Mouse (Mus musculus) intestine, embryonic 16.5 days (tissue): ENCODE measurements at regions not wholly inside any gene's neighbourhood (a gene's known extent, or its start where the extent isn't known, plus 50 kb on each side); places are given as distances from the start of the nearest gene placed in this dataset.

Experiments
- ATAC-seq: fragments of 200-750 bp; cut with Nextera tagmentation; 2 replicates; pipeline ENCODE4 v1.8.0; 2017; ENCODE audit warnings: moderate TSS enrichment, moderate library complexity
- H3K27ac ChIP-seq: fragments of 300-500 bp; sonication (generic); 2 replicates; pipeline ENCODE4 v1.5.1; 2014; ENCODE audit warnings: mild to moderate bottlenecking, low read length
- H3K27me3 ChIP-seq: fragments of 300-500 bp; sonication (generic); replicated peaks from 2 replicates; pipeline ENCODE4 v1.6.1; 2014; ENCODE audit warnings: low read length, control low read depth, mixed read lengths; ENCODE audit not compliant: control insufficient read depth, insufficient read depth
- H3K36me3 ChIP-seq: fragments of 300-500 bp; sonication (generic); 2 replicates; pipeline ENCODE4 v1.6.1; 2014; ENCODE audit warnings: low read length, control low read depth; ENCODE audit not compliant: control insufficient read depth, insufficient read depth
- H3K4me1 ChIP-seq: fragments of 300-500 bp; sonication (generic); 2 replicates; pipeline ENCODE4 v1.6.1; 2014; ENCODE audit warnings: low read length, control low read depth, mixed read lengths; ENCODE audit not compliant: control insufficient read depth, insufficient read depth
- H3K4me2 ChIP-seq: fragments of 300-500 bp; sonication (generic); 2 replicates; pipeline ENCODE4 v1.6.1; 2014; ENCODE audit warnings: low read depth, low read length, control low read depth
- H3K4me3 ChIP-seq: fragments of 300-500 bp; sonication (generic); 2 replicates; pipeline ENCODE4 v1.5.1; 2014; ENCODE audit warnings: mild to moderate bottlenecking, low read length
- H3K9ac ChIP-seq: fragments of 300-500 bp; sonication (generic); 2 replicates; pipeline ENCODE4 v1.6.1; 2014; ENCODE audit warnings: low read depth, low read length
- H3K9me3 ChIP-seq: fragments of 300-500 bp; sonication (generic); 2 replicates; pipeline ENCODE4 v1.6.1; 2016; ENCODE audit warnings: low read length, control low read depth; ENCODE audit not compliant: control insufficient read depth
- WGBS: fragments of 180-500 bp; shearing (Covaris S2); extraction: QIAGEN DNeasy Blood & Tissue Kit; methylation state at CpG from one replicate; pipeline ENCODE4 v1.1.7; 2014; 5-methylcytosine and 5-hydroxymethylcytosine counted together

DNA sequence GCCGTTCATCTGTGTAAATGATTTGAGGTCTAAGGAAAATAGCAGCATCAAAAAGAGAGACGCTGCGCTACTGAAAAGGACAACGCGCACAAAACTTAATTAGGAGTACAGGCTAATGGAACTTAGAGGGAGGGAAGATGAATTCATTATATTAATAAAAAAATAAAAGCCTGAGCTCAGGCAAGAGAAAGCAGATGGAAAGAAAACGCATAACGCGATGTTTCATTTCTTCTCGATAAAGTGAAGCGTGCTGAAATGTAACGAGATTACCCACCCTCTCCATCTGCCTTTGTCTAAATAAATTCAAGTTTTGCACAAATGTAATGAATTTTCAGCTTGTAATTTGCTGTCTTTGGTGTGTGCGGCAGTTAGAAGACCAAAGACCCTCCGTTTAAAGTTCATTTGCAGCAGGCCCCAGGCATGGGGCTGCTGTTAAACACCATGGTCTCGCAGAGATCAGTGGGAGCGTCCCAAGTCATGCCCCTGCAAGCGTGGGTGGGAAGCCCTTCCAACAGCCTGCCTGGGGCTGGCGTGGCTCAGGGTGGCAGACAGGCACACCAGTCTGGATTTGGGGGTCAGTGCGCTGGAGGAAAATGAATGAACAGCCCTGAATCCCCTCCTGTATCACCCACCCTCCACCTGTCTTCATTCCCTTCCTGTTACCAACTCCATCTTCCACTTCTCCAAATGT, 241.8 kb downstream of the Abcc12 start:
- no peak for ATAC-seq

DNA sequence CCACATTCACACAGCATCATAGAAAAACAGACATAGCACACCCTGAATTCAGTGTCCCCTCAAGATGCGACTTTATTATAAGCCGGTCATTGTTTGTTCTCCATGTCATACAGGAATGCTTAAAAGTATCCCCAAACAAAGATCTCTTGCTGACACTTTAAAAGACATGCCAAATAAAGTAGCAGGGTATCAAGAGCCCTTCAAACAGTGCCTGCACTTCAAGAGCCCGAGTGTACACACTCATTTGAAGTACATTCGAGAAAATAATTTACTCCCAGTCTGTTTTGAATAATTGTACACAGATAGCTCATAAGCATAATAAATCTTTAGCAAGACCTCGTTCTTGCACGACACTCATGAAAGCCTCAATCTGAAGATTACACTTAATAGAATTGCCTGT, 249.1 kb downstream of the Abcc12 start:
- WGBS, result 54% methylated on average over 6 of the region's 6 CpGs
- no peak for ATAC-seq
- Histone ChIP-seq H3K36me3 (no peaks in the 10 kb centered on the region), H3K4me2 (no peak overlapping the region), H3K4me1 (no peaks in the 10 kb centered on the region), H3K9ac (no peak overlapping the region), H3K27me3 (no peaks in the 10 kb centered on the region), H3K9me3 (no peaks in the 10 kb centered on the region), H3K27ac (no peak overlapping the region), H3K4me3 (no peak overlapping the region)

More for the DNA sequence above, 241.8 kb downstream of the Abcc12 start:
- Histone ChIP-seq H3K4me1 (no peaks in the 10 kb centered on the region), H3K4me2 (no peak overlapping the region), H3K4me3 (no peak overlapping the region), H3K36me3 (no peaks in the 10 kb centered on the region), H3K9me3 (no peaks in the 10 kb centered on the region), H3K27me3 (no peaks in the 10 kb centered on the region), H3K27ac (no peak overlapping the region), H3K9ac (no peak overlapping the region)
- WGBS, result 81% methylated on average over 18 of the region's 18 CpGs

DNA sequence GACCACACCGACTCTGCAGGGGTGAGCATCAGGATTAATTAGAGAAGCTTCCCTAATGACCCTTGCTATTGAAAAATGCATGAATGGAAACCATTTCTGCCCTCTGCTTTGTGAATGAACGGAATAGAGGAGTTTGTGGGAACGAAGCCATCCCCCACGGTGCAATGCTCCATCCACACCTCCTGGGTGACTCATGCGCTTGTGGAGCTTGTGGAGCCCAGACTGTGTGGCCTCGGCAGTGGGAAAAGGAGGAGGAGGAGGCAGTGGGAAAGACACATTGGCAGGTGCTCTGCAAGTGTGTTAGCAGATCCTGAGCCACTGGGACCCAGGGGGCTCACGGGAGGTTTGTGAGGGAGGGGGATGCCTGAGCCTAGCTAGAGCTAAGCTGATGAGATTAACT, 251.9 kb downstream of the Abcc12 start:
- Histone ChIP-seq H3K4me3 (no peak overlapping the region), H3K9ac (no peak overlapping the region), H3K4me2 (no peak overlapping the region), H3K27me3 (no peaks in the 10 kb centered on the region), H3K9me3 (no peaks in the 10 kb centered on the region), H3K36me3 (no peaks in the 10 kb centered on the region), H3K27ac (no peak overlapping the region), H3K4me1 (peaks cover 6% of the 10 kb centered on the region; the same call in 1 of the 2 replicates)
- WGBS, result 75% methylated on average over 7 of the region's 7 CpGs
- no peak for ATAC-seq

DNA sequence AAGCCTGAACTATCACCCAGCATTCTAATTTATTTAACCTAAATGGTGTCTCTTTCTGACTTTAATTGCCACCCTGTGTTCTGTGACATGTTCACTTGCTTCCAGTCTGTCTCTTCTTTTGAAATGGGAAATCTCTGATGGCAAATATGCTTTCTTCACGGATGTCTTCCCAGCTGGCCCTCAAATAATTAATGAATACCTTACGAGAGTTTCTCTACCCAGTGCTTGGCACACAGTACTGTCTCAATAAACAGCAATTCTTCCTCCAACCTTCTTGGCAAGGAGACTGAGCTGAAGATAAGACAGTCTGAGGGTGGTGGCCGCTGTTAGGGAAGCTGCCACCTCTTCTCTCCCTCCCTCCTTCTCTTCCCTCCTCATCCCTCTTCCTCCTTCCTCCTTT, 252.5 kb downstream of the Abcc12 start:
- Histone ChIP-seq H3K9me3 (no peaks in the 10 kb centered on the region), H3K4me1 (peaks cover 6% of the 10 kb centered on the region; the same call in 1 of the 2 replicates), H3K4me3 (no peak overlapping the region), H3K4me2 (no peak overlapping the region), H3K27ac (no peak overlapping the region), H3K36me3 (no peaks in the 10 kb centered on the region), H3K9ac (no peak overlapping the region), H3K27me3 (no peaks in the 10 kb centered on the region)
- ATAC-seq, result no peak
- 67% methylated on average over 3 of the region's 3 CpGs for WGBS

DNA sequence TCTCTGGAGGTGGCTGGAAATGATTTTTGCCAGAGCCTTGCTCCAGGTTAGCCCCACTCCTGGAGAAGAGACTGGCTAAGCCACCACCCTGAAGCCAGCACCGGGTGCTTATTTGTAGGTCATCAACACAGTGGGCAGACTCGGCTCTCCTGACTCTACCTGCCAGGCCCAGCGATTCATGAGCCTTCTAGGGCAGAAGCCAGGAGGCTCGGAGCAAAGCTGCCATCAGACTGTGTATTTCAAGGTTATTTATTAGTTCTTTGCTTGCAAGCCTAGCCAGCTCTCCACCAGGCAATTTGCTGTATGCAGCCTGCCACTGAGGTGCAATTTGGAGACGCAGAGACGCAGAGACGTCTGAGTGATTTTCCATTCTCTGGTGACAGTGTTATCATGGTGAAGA, 255.4 kb downstream of the Abcc12 start:
- H3K4me2 ChIP-seq, result no peak overlapping the region
- no peak overlapping the region for H3K4me3 ChIP-seq
- peaks cover 6% of the 10 kb centered on the region; the same call in 1 of the 2 replicates for H3K4me1 ChIP-seq
- no peaks in the 10 kb centered on the region for H3K9me3 ChIP-seq
- H3K27ac ChIP-seq, result no peak overlapping the region
- no peak overlapping the region for H3K9ac ChIP-seq
- no peaks in the 10 kb centered on the region for H3K36me3 ChIP-seq
- WGBS, result 50% methylated on average over 7 of the region's 7 CpGs
- ATAC-seq, result no peak
- no peaks in the 10 kb centered on the region for H3K27me3 ChIP-seq

DNA sequence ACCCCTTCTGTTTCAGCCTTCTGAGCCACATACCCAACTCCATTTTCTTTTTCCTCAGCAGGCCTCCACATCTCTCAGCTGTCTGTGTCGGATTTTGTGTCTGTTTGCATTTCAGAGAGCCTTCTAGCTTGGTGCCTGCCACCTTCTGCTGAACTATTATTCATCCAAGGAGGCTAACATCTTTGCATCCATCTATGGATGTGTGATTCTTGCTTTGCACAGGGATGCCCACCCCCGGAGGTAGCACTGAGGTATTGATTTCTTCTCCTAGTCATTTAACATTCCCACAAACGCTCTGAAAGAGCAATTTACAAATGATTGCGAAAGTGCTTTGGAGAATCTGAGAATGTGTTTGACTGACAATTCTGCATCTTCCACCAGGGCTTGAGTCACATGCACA, 255.9 kb downstream of the Abcc12 start:
- no peaks in the 10 kb centered on the region for H3K36me3 ChIP-seq
- no peak overlapping the region for H3K4me2 ChIP-seq
- no peaks in the 10 kb centered on the region for H3K9me3 ChIP-seq
- no peaks in the 10 kb centered on the region for H3K27me3 ChIP-seq
- no peak overlapping the region for H3K27ac ChIP-seq
- H3K9ac ChIP-seq, result no peak overlapping the region
- H3K4me3 ChIP-seq, result no peak overlapping the region
- H3K4me1 ChIP-seq, result peaks cover 6% of the 10 kb centered on the region; the same call in 1 of the 2 replicates
- WGBS, result 50% methylated on average over 4 of the region's 4 CpGs
- no peak; the same call in 1 of the 2 replicates for ATAC-seq

DNA sequence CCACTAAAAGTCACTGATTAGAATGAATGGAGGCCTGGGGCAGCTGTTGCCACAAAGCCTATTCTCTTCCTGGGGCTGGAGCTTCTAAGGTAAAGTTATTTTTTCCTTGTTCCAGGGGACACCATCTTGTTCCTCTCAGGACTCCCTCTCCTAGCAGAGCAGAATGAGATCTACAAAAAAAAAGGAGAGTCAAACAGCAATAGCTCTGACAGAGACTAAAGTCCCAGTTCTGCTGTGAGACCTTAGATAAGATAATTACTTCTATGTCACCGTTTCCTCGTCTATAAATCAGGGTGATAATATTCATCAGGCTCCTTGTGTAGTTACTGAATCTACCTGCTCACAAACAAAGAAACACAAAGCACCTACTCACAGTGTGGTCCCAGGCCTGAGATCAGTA, 256.7 kb downstream of the Abcc12 start:
- Histone ChIP-seq H3K36me3 (no peaks in the 10 kb centered on the region), H3K9me3 (no peaks in the 10 kb centered on the region), H3K27me3 (no peaks in the 10 kb centered on the region), H3K9ac (no peak overlapping the region), H3K4me1 (peaks cover 6% of the 10 kb centered on the region; the same call in 1 of the 2 replicates), H3K4me3 (no peak overlapping the region), H3K4me2 (no peak overlapping the region), H3K27ac (no peak overlapping the region)
- ATAC-seq, result peak; percentile 81
- 43% methylated on average over 2 of the region's 2 CpGs for WGBS

DNA sequence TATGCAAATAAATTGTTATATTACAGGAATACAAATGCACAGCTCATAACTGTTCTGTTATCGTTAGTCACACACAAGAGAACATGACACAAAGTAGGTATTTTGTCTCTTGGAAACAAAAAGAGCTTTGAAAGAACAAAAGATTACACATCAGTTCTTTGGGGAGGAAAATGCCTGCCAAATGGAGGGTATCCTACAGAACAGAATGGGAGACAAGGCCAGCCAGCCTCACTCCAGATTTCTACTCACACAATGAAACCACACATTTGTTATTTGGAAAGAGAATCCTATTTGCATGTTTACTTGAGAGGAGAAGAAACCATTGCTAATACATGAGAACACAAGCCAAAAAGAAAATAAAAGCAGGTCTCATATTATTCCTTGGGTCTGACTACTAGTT, 258.0 kb downstream of the Abcc12 start:
- 86% methylated on average over 1 of the region's 1 CpGs for WGBS
- no peak for ATAC-seq
- no peak overlapping the region for H3K9ac ChIP-seq

DNA sequence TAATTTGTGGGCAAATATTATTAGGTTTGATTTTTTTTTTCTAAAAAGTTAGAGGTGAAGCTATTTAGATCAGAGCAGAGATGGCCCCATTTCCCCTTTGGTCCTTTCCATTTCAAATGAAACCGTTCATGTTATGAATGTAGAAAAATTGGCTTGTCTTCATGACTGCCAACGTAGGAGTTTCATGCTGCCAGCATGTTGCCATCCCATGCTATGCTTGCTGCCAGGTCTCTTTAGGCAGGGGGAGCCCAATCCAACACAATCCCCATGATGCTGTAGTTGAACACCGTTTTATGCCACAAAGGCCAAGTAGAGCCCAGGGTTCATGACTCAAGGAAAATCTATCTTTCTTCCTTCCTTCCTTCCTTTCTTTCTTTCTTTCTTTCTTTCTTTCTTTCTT, 259.5 kb downstream of the Abcc12 start:
- 83% methylated on average over 3 of the region's 3 CpGs for WGBS
- Histone ChIP-seq H3K4me1 (peaks cover 6% of the 10 kb centered on the region; the same call in 1 of the 2 replicates), H3K4me3 (no peak overlapping the region), H3K4me2 (no peak overlapping the region), H3K9ac (no peak overlapping the region), H3K27ac (no peak overlapping the region), H3K36me3 (no peaks in the 10 kb centered on the region), H3K27me3 (no peaks in the 10 kb centered on the region), H3K9me3 (no peaks in the 10 kb centered on the region)
- ATAC-seq, result no peak

More for the DNA sequence above, 258.0 kb downstream of the Abcc12 start:
- Histone ChIP-seq H3K4me3 (no peak overlapping the region), H3K27ac (no peak overlapping the region), H3K9me3 (no peaks in the 10 kb centered on the region), H3K4me1 (peaks cover 6% of the 10 kb centered on the region; the same call in 1 of the 2 replicates), H3K27me3 (no peaks in the 10 kb centered on the region), H3K36me3 (no peaks in the 10 kb centered on the region), H3K4me2 (no peak overlapping the region)

DNA sequence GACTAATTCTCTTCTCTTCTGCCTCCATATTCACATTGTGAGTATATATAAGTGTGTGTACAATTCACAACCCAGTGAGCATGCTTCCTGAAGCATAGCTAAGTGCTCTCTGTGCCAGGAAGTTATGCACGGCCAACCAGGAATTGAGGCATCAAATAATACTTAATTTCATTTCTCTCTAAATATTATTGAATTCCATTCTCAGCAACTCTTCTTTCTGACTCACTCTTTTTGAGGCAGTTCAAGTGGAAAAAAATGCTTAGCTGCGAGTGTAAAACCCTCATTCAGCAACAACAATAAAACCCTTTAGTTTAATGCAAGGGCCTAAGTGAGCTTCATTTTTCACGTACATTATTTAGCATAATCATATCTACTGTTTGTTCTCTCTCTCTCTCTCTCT, 262.0 kb downstream of the Abcc12 start:
- Histone ChIP-seq H3K27ac (no peak overlapping the region), H3K27me3 (no peaks in the 10 kb centered on the region), H3K4me1 (no peaks in the 10 kb centered on the region), H3K36me3 (no peaks in the 10 kb centered on the region), H3K9me3 (no peaks in the 10 kb centered on the region), H3K9ac (no peak overlapping the region), H3K4me2 (no peak overlapping the region), H3K4me3 (no peak overlapping the region)
- ATAC-seq, result no peak
- 47% methylated on average over 3 of the region's 3 CpGs for WGBS
